ENCODE assay signal across 12 mouse cellular contexts in the genomic region with DNA sequence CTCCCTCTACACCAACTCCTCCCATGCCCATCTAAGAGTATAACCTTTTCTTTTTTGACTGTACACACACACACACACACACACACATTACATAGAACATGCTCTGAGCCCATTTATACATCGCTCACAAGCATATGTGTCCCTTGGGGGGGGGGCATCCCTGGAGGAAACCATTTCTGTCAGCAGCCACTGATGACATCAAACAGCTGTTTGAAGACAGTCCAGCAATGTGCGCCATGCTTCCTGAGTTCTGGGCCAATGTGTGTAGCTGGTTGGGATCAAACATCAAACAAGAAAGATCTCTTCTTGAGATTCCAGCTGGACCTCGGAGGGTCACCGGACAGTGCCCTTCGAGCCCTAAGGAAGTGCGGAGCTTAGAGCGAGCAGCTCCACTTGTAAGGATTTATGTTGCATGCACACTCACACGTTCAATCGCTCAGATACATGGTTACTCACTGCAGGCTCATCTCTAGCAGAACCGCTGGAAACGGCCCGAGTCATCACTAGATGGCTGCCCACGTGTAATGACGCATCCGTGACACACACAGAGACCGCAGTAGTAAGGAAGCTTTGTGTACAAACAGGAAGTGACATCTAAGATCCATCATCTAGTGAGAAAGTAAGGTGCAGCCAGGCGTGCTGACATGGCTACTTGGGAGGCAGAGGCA. TPM values are rescaled to one million over a fixed set of nuclear protein-coding genes. Genes with fewer than 3 reads are reported as not detected.
DNase-seq lines count a peak whose midpoint lies in the region; ATAC-seq and TF ChIP-seq lines count a peak whose summit lies in the region.
"Had no signal": no experiment of that assay in that cellular context is flagged by ENCODE, and none has a peak within 500 bp of the region (broad histone marks: within the 10 kb centered on the region; RNA-seq: fewer than 3 reads in every experiment).

No protein-coding gene starts in this region.

- H3K27ac ChIP-seq in lung, embryonic 14.5 days (ENCODE audit: low read depth): no peak overlapping the region
- H3K27ac ChIP-seq: kidney, embryonic 15.5 days; left cerebral cortex, adult 2 months had no signal

- WGBS in lung, embryonic 14.5 days: 70% methylated on average over 17 of the region's 17 CpGs

- H3K36me3 ChIP-seq in lung, embryonic 14.5 days (ENCODE audit: insufficient read depth): no peaks in the 10 kb centered on the region
- H3K36me3 ChIP-seq: kidney, embryonic 15.5 days had no signal

- no peaks in the 10 kb centered on the region for H3K9me3 ChIP-seq in lung, embryonic 14.5 days (ENCODE audit: low read depth, low read length)
- H3K9me3 ChIP-seq: kidney, embryonic 15.5 days had no signal

- TF ChIP-seq CTCF in lung, embryonic 14.5 days (IDR thresholded peaks at IDR 0.05; ENCODE audit: low read depth): no peak

- H3K4me1 ChIP-seq in lung, embryonic 14.5 days (ENCODE audit: insufficient read depth): no peaks in the 10 kb centered on the region

- no peaks in the 10 kb centered on the region for H3K27me3 ChIP-seq in lung, embryonic 14.5 days (ENCODE audit: insufficient read depth, low read length)
- H3K27me3 ChIP-seq: kidney, embryonic 15.5 days had no signal

- H3K4me3 ChIP-seq in lung, embryonic 14.5 days (ENCODE audit: low read depth, low read length): no peak overlapping the region
- H3K4me3 ChIP-seq: kidney, embryonic 15.5 days; left cerebral cortex, adult 2 months had no signal

- no peak overlapping the region for H3K9ac ChIP-seq in lung, embryonic 14.5 days
- H3K9ac ChIP-seq: kidney, embryonic 15.5 days had no signal

- ATAC-seq in CD4-positive, CD25-positive, alpha-beta regulatory T cell, adult 4 months: peak; percentile 95
- ATAC-seq in lung, embryonic 14.5 days (ENCODE audit: insufficient read depth): peak; percentile 74
- ATAC-seq in monocyte, adult 5-6 weeks (replicated peaks; ENCODE audit: insufficient number of reproducible peaks, low FRiP score, low TSS enrichment, poor library complexity, severe bottlenecking): peak; percentile 90

- peak; percentile 53 to 65 for DNase-seq in kidney, postnatal 4 days
- DNase-seq in kidney, adult 8-10 months: no peak
- DNase-seq in lung, embryonic 14.5 days: peak; percentile 81
- DNase-seq in frontal cortex, adult 2 months (ENCODE audit: extremely low spot score in 1 of 2, low spot score in 1 of 2): no peak
- DNase-seq in embryo, embryonic 10 days (ENCODE audit: low spot score): no peak
- DNase-seq in right cerebral cortex, postnatal 10 days (ENCODE audit: low spot score in 2 of 2): no peak
- DNase-seq: adrenal gland, adult 8-10 months; cerebellum, adult 18-20 months had no signal

- no peak overlapping the region for H3K4me2 ChIP-seq in lung, embryonic 14.5 days
- H3K4me2 ChIP-seq: kidney, embryonic 15.5 days had no signal

RNA-seq across cellular contexts. Expression of a gene that starts 37.1 kb away (rescaled TPM):
- 1 to 10 TPM; 4.8 to 6.2 TPM for polyA plus RNA-seq in CD4-positive, CD25-positive, alpha-beta regulatory T cell, adult 4 months (2017; shearing (Covaris generic))
- 36.7 and 38.3 TPM in 2 replicates for polyA plus RNA-seq in lung, embryonic 14.5 days (2014; fragmentation: Nextera tagmentation; extraction: Ambion mirVana)
- total RNA-seq in monocyte, adult 5-6 weeks (2017): 87.9 to 137 TPM (median 113 TPM) in 3 replicates
- 76.6 and 85.8 TPM in 2 replicates for polyA plus RNA-seq in frontal cortex, adult 2 months (2012; rRNA removed)

Comparison
In these comparisons a context has a peak if more than half of its experiments do, and no peak if none do; other contexts are left out.
1. DNase-seq: peak in kidney, postnatal 4 days (2 of 2) and lung, embryonic 14.5 days (single experiment); none in kidney, adult 8-10 months (0 of 2), frontal cortex, adult 2 months (0 of 2), embryo, embryonic 10 days (single experiment) and right cerebral cortex, postnatal 10 days (0 of 2).
2. Peak in every context shown above with its lines, with median percentiles within 50 percentile points of each other: ATAC-seq.